Mouse (Mus musculus): Measurements from ENCODE around the gene Foxj3. TPM values are rescaled to one million over a fixed set of nuclear protein-coding genes. Genes with fewer than 3 reads are reported as not detected.

Gene Foxj3
- polyA plus RNA-seq, 1 experiment from 2014 or later = 30.9 TPM

DNA sequence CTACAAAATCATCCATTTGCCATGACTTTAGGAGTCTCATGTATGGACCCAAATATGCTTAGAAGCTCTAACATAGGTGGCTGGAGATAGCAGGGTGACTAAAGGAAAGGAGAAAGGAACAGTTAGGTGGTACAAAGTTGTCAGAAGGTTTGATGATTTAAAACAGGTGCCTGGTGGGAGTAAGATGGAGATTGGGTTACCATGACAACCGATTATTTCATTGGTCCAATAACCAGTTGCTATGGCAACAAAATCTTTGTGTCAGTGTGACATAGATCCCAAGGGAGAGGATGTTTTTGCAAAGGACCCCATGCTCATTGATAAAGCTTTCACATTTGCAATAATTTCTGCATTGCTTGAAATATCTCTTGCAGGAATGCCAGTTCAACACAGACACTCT lies 12.8 kb upstream of the Foxj3 start:
- DNase-seq (ENCODE audit: low spot score) (no peak), ATAC-seq (replicated peaks; ENCODE audit: low FRiP score) (no peak)
- no peak overlapping the region for H3K4me2 ChIP-seq (ENCODE audit: low read depth, low read length, severe bottlenecking)

DNA sequence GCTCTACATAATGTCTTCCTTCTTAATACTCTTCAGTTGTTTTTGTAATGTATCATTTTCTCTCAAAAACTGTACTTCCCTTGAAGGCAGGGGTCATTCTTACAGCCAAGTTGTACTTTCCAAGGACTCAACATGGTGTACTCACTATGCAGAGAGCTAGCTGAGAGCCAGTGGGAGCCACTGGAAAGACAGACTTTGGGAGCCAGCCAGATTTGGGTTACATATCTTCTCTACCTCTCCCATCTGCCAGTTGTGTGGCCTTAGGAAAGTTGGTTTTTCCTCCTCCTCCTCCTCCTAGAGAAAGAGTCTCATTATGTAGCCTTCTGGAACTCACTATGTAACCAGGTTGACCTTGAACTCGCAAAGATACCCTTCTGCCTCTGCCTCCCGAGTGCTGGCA lies 12.3 kb upstream of the Foxj3 start:
- H3K27ac ChIP-seq (ENCODE audit: low read depth, low read length) = no peak overlapping the region
- 83% methylated on average over 2 of the region's 2 CpGs for WGBS
- H3K4me2 ChIP-seq (ENCODE audit: low read depth, low read length, severe bottlenecking) = no peak overlapping the region

More for the DNA sequence above, 12.8 kb upstream of the Foxj3 start:
- no peak overlapping the region for H3K4me3 ChIP-seq (ENCODE audit: low read depth, low read length)
- no peak overlapping the region for H3K9ac ChIP-seq (ENCODE audit: low read length)
- H3K36me3 ChIP-seq (ENCODE audit: control insufficient read depth, insufficient read depth, low read length) = no peaks in the 10 kb centered on the region
- no peak overlapping the region for H3K27ac ChIP-seq (ENCODE audit: low read depth, low read length)
- no peaks in the 10 kb centered on the region for H3K4me1 ChIP-seq (replicated peaks; ENCODE audit: control insufficient read depth, insufficient read depth, low read length)
- WGBS = 80% methylated on average over 1 of the region's 1 CpGs
- H3K27me3 ChIP-seq (ENCODE audit: control insufficient read depth, insufficient read depth, low read length) = no peaks in the 10 kb centered on the region
- H3K9me3 ChIP-seq (ENCODE audit: control insufficient read depth, low read length) = no peaks in the 10 kb centered on the region

DNA sequence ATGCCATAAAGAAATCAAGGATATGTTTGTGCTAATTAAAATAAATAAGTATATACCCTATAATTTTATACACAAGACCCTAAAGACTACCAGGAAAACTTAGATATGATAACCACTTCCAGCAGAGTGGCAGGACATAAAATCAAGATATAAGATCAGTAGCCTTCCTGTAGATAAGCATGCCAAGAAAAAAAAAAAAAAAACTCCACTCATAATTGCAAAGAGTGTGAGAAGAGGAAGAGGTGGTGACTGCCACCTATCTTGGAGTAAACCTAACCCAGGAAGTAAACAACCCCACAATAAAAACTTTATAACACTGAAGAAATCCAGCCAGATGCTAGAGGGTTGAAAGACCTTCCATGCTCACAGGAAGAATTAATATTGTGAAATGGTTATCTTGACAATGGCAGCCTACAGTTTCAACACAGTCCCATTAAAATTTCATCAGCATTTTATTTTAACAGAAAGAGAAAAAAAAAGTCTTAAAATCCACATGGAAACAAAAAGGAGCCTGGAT lies 10.4 kb upstream of the Foxj3 start:
- Histone ChIP-seq H3K4me1 (replicated peaks; ENCODE audit: control insufficient read depth, insufficient read depth, low read length) (no peaks in the 10 kb centered on the region), H3K4me2 (ENCODE audit: low read depth, low read length, severe bottlenecking) (no peak overlapping the region), H3K36me3 (ENCODE audit: control insufficient read depth, insufficient read depth, low read length) (no peaks in the 10 kb centered on the region), H3K9ac (ENCODE audit: low read length) (no peak overlapping the region), H3K9me3 (ENCODE audit: control insufficient read depth, low read length) (no peaks in the 10 kb centered on the region), H3K27ac (ENCODE audit: low read depth, low read length) (no peak overlapping the region), H3K4me3 (ENCODE audit: low read depth, low read length) (no peak overlapping the region), H3K27me3 (ENCODE audit: control insufficient read depth, insufficient read depth, low read length) (no peaks in the 10 kb centered on the region)
- ATAC-seq (replicated peaks; ENCODE audit: low FRiP score) (no peak), DNase-seq (ENCODE audit: low spot score) (no peak)

More for the DNA sequence above, 12.3 kb upstream of the Foxj3 start:
- Histone ChIP-seq H3K9ac (ENCODE audit: low read length) (no peak overlapping the region), H3K27me3 (ENCODE audit: control insufficient read depth, insufficient read depth, low read length) (no peaks in the 10 kb centered on the region), H3K4me1 (replicated peaks; ENCODE audit: control insufficient read depth, insufficient read depth, low read length) (no peaks in the 10 kb centered on the region), H3K4me3 (ENCODE audit: low read depth, low read length) (no peak overlapping the region), H3K9me3 (ENCODE audit: control insufficient read depth, low read length) (no peaks in the 10 kb centered on the region), H3K36me3 (ENCODE audit: control insufficient read depth, insufficient read depth, low read length) (no peaks in the 10 kb centered on the region)
- no peak for ATAC-seq (replicated peaks; ENCODE audit: low FRiP score)
- DNase-seq (ENCODE audit: low spot score) = no peak

DNA sequence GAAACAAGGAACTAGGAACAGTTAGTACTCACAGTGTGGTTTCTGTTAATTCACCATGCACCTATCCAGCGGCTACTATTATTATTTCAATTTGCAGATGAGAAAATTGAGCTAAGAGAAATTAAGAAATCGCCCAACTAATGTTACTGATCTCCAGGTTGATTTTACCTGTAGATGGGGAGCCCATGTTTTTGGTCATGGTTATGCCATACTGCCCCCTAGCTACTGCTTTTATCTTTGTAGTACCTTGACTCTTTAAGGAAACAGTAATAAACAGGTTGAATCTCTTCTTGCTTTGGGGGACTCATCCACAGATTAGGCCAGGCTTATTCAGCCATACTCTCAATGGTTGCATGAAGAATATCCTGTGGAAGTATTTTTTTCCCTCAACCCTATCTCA lies 5.0 kb upstream of the Foxj3 start:
- Histone ChIP-seq H3K4me3 (ENCODE audit: low read depth, low read length) (no peak overlapping the region), H3K27me3 (ENCODE audit: control insufficient read depth, insufficient read depth, low read length) (no peaks in the 10 kb centered on the region), H3K9ac (ENCODE audit: low read length) (no peak overlapping the region), H3K4me2 (ENCODE audit: low read depth, low read length, severe bottlenecking) (no peak overlapping the region), H3K9me3 (ENCODE audit: control insufficient read depth, low read length) (no peaks in the 10 kb centered on the region), H3K4me1 (replicated peaks; ENCODE audit: control insufficient read depth, insufficient read depth, low read length) (no peaks in the 10 kb centered on the region), H3K36me3 (ENCODE audit: control insufficient read depth, insufficient read depth, low read length) (no peaks in the 10 kb centered on the region), H3K27ac (ENCODE audit: low read depth, low read length) (no peak overlapping the region)
- DNase-seq (ENCODE audit: low spot score) = no peak
- ATAC-seq (replicated peaks; ENCODE audit: low FRiP score) = no peak
- 56% methylated on average over 2 of the region's 2 CpGs for WGBS

DNA sequence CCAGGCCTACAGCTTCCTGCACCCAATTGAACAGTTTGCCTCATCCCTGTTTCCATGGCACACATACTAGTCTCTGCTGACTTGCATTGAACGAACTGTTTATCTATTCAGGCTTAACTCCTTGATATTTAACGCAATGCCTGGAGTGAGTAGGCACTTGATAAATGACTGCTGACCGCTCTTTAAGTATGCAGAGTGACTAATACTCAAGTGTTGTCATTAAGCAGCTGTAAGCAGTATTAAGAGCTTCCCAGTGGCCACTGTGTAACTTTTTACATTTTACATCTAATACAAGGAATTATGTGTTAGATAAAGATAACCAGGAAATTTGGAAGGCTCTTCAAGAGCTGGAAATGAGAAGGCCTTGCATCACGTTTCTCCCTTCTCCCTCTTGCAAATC lies 1.7 kb upstream of the Foxj3 start:
- Histone ChIP-seq H3K9ac (ENCODE audit: low read length) (no peak overlapping the region), H3K4me2 (ENCODE audit: low read depth, low read length, severe bottlenecking) (no peak overlapping the region), H3K36me3 (ENCODE audit: control insufficient read depth, insufficient read depth, low read length) (no peaks in the 10 kb centered on the region), H3K4me3 (ENCODE audit: low read depth, low read length) (no peak overlapping the region), H3K4me1 (replicated peaks; ENCODE audit: control insufficient read depth, insufficient read depth, low read length) (no peaks in the 10 kb centered on the region; the same call in 1 of the 2 replicates), H3K27me3 (ENCODE audit: control insufficient read depth, insufficient read depth, low read length) (no peaks in the 10 kb centered on the region), H3K27ac (ENCODE audit: low read depth, low read length) (no peak overlapping the region), H3K9me3 (ENCODE audit: control insufficient read depth, low read length) (no peaks in the 10 kb centered on the region)
- 60% methylated on average over 4 of the region's 4 CpGs for WGBS
- no peak for DNase-seq (ENCODE audit: low spot score)
- ATAC-seq (replicated peaks; ENCODE audit: low FRiP score) = no peak

DNA sequence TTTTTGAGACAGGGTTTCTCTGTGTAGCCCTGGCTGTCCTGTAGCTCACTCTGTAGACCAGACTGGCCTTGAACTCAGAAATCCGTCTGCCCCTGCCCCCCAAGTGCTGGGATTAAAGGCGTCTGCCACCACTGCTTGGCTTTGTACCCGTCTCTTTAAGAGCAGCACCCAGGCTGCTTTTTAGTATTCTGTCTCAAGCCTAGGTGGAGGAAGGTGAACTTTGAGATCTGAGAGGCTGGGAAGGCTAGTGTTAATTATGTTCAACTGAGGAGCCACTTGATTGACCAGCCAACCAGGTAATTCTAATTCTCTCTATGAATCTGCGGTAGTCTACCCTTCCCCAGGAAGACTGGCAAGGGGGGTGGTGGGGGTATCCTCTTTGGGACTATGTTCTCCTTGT lies 632 bp downstream of the Foxj3 start:
- H3K9me3 ChIP-seq (ENCODE audit: control insufficient read depth, low read length) = no peaks in the 10 kb centered on the region
- no peak overlapping the region for H3K4me3 ChIP-seq (ENCODE audit: low read depth, low read length)
- no peak overlapping the region for H3K27ac ChIP-seq (ENCODE audit: low read depth, low read length)
- no peaks in the 10 kb centered on the region for H3K36me3 ChIP-seq (ENCODE audit: control insufficient read depth, insufficient read depth, low read length)
- 72% methylated on average over 4 of the region's 4 CpGs for WGBS
- no peak overlapping the region for H3K9ac ChIP-seq (ENCODE audit: low read length)
- no peak for ATAC-seq (replicated peaks; ENCODE audit: low FRiP score)
- peaks cover 4% of the 10 kb centered on the region; the same call in 1 of the 2 replicates for H3K4me1 ChIP-seq (replicated peaks; ENCODE audit: control insufficient read depth, insufficient read depth, low read length)
- DNase-seq (ENCODE audit: low spot score) = no peak
- H3K4me2 ChIP-seq (ENCODE audit: low read depth, low read length, severe bottlenecking) = no peak overlapping the region
- H3K27me3 ChIP-seq (ENCODE audit: control insufficient read depth, insufficient read depth, low read length) = no peaks in the 10 kb centered on the region

DNA sequence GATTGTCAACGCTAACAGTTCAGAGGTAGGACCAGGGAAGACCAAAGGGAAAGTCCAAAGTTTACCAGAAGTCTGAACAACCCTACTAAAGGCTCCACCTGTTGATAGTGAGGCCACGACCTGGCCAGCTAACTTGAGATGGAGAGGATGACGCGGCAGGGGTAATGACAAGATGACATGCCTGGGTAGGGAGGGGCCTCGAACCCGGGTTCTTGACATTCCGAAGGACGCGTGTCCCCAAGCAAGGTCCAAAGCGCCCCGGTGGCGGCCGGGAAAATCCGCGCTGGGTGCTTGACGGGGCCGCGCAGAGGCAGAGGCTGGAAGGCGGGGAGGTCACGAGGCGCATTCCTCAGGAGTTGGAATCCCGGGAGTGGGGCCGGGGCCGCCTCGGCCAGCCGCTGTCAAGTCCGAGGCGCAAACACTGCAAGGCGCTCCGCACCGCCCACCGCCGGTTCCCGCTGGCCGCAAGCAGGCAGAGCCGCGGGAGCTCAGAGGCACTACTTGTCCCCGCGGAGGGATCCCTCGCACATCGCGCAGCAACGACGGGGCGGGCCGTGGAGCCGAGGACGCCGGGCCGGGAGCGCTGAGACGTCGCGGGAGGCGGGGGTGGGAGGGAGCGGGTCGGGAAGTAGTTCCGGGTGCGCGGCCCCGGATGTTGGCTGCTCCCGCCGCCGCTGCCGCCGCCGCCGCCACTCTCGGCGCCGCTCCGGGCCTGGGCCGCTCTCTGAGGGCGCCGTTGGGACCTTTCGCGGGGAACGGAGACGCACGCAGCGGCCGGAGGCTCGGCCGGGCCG lies 2.4 kb downstream of the Foxj3 start, which contains the start of gene Frg2f1:
Frg2f1 (minus strand) TSS at position 499 of the 794 bp plus-strand sequence.
- no peaks in the 10 kb centered on the region for H3K36me3 ChIP-seq (ENCODE audit: control insufficient read depth, insufficient read depth, low read length)
- H3K27me3 ChIP-seq (ENCODE audit: control insufficient read depth, insufficient read depth, low read length) = no peaks in the 10 kb centered on the region
- no peaks in the 10 kb centered on the region for H3K9me3 ChIP-seq (ENCODE audit: control insufficient read depth, low read length)
- DNase-seq (ENCODE audit: low spot score) (peak; percentile 98), ATAC-seq (replicated peaks; ENCODE audit: low FRiP score) (peak; percentile 95)
- peak within 1 kb of the TSS; percentile 80 for H3K4me2 ChIP-seq (ENCODE audit: low read depth, low read length, severe bottlenecking)
- peaks cover 4% of the 10 kb centered on the region; the same call in 1 of the 2 replicates for H3K4me1 ChIP-seq (replicated peaks; ENCODE audit: control insufficient read depth, insufficient read depth, low read length)
- WGBS = 1% methylated on average over 72 of the region's 85 CpGs
- peak within 1 kb of the TSS; percentile 94 for H3K9ac ChIP-seq (ENCODE audit: low read length)
- H3K27ac ChIP-seq (ENCODE audit: low read depth, low read length) = peak within 1 kb of the TSS; percentile 96
- H3K4me3 ChIP-seq (ENCODE audit: low read depth, low read length) = peak within 1 kb of the TSS; percentile 93

DNA sequence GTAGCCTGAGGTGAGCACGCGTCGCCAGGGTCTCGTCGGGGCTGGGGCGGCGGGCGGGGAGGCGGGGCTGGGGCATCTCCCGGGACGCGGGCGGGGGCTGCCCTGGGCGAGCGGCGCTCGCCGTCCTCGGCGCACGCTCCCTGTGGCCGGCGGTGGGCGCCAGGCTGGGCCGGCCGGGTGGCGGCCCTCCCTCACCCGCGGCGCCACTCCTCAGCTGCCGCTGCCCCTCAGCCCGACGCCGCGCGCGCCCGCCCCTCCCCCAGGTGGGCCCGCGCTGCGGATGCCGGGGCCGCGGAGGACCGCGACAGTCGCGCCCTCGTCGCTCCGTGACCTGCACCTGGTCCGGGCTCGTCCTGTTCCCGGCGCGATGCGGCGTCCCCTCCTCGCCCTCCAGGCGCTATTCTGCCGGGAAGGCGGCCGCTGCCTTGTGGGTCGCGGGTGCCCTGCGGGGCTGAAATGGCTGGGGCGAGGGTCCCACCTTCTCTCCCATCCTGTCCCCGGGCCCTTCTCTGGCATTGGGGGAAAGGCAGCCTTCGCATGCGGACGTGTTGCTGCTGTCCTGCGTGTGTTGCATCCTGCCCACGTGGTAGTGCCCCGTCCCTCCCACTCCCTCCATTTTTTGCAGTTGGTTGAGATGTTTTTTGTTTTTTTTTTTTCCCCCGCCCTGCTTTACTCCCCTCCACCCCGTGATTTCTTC lies 3.2 kb downstream of the Foxj3 start:
- Histone ChIP-seq H3K4me3 (ENCODE audit: low read depth, low read length) (peak overlapping the region; percentile 93), H3K4me2 (ENCODE audit: low read depth, low read length, severe bottlenecking) (peak overlapping the region; percentile 80), H3K9me3 (ENCODE audit: control insufficient read depth, low read length) (no peaks in the 10 kb centered on the region), H3K4me1 (replicated peaks; ENCODE audit: control insufficient read depth, insufficient read depth, low read length) (peaks cover 4% of the 10 kb centered on the region; the same call in 1 of the 2 replicates), H3K9ac (ENCODE audit: low read length) (peak overlapping the region; percentile 94), H3K27me3 (ENCODE audit: control insufficient read depth, insufficient read depth, low read length) (no peaks in the 10 kb centered on the region), H3K27ac (ENCODE audit: low read depth, low read length) (peak overlapping the region; percentile 96), H3K36me3 (ENCODE audit: control insufficient read depth, insufficient read depth, low read length) (no peaks in the 10 kb centered on the region)
- DNase-seq (ENCODE audit: low spot score) (peak; percentile 80), ATAC-seq (replicated peaks; ENCODE audit: low FRiP score) (peak; percentile 89)
- under 1% methylated on average over 40 of the region's 76 CpGs for WGBS

Data from forebrain, embryonic 11.5 days (tissue).